Mouse (Mus musculus): Measurements from ENCODE around the gene Pla2g12a.

Gene Pla2g12a

GRCm38 (mm10) chr3:129898886-129899285, 20.5 kb downstream of the Pla2g12a start:
- in situ Hi-C loops (cut with MseI, MboI) = no loop called here

- in situ Hi-C loops (cut with MseI, MboI) = no loop called here
Observed at GRCm38 (mm10) chr3:129901271-129901809, 22.9 kb downstream of the Pla2g12a start, which contains the start of gene Casp6. Gene Casp6 (plus strand): TSS chr3:129901425.

- in situ Hi-C loops (cut with MseI, MboI) = no loop called here
Observed at GRCm38 (mm10) chr3:129903369-129903768, 25.0 kb downstream of the Pla2g12a start.

GRCm38 (mm10) chr3:129903866-129904265, 25.5 kb downstream of the Pla2g12a start:
- in situ Hi-C loops (cut with MseI, MboI) = no loop called here

- in situ Hi-C loops (cut with MseI, MboI) = no loop called here
Observed at GRCm38 (mm10) chr3:129904381-129905132, 26.2 kb downstream of the Pla2g12a start.

- in situ Hi-C loops (cut with MseI, MboI) = no loop called here
Observed at GRCm38 (mm10) chr3:129912025-129912424, 33.6 kb downstream of the Pla2g12a start.

DNA sequence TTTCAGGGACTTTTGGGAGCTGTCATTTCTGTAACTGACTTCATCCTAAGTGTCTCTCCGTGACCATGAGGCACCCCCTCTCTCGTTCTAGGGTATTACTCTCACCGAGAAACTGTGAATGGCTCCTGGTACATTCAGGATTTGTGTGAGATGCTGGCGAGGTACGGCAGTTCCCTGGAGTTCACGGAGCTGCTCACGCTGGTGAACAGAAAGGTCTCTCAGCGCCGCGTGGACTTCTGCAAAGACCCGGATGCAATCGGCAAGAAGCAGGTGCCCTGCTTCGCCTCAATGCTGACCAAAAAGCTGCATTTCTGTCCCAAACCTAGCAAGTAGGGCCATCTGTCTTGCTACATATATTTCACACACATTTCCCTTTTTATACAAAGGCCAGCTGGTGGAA, 34.8 kb downstream of the Pla2g12a start:
- in situ Hi-C loops (cut with MseI, MboI) = no loop called here

GRCm38 (mm10) chr3:129917424-129917823, 39.0 kb downstream of the Pla2g12a start:
- in situ Hi-C loops (cut with MseI, MboI) = no loop called here

GRCm38 (mm10) chr3:129918434-129918833, 40.0 kb downstream of the Pla2g12a start:
- in situ Hi-C loops (cut with MseI, MboI) = no loop called here

DNA sequence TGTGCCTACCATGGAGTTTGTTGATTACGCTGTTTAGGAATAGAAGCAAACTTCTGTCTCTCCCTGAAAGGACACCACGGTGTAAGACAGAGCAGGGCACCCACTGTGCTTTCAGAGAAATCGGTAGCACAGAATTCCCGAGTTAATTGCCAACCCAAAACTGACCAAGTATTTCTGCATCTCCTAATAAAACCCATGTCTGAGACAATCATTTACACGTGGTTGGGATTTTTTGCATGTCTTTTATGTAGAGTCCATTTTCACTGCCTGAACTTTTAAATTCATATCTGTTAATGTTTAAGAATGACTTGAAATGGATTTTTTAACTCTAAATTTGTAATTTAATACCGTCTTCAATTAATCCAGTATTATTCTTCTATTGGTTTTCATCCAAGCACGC, 45.2 kb downstream of the Pla2g12a start:
- in situ Hi-C loops (cut with MseI, MboI) = no loop called here

GRCm38 (mm10) chr3:129925861-129926260, 47.5 kb downstream of the Pla2g12a start:
- in situ Hi-C loops (cut with MseI, MboI) = no loop called here

GRCm38 (mm10) chr3:129930213-129930778, 51.9 kb downstream of the Pla2g12a start:
- in situ Hi-C loops (cut with MseI, MboI) = loop anchor here (5.0 kb wide), 1 partner anchor 147 kb away; no protein-coding TSS in a partner anchor

DNA sequence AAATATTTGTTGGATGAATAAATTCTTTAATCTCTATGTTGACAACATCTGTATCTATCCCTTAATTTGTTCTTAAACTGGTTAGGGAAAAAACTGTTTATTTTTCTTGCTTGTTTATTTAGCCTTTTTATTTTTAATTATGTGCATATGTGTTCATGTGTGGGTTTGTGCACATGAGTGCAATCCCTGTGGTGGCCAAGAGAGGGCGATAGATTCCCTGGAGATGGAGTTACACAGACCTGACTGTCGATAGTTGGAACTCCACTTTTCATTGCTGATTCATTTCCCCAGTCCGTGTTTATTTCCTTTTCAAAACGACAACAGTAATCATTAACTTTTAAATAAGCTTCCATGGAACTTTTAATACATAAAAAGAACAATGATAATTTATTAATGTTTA, 54.0 kb downstream of the Pla2g12a start:
- in situ Hi-C loops (cut with MseI, MboI) = loop anchor here (5.0 kb wide), 1 partner anchor 145 kb away; no protein-coding TSS in a partner anchor

DNA sequence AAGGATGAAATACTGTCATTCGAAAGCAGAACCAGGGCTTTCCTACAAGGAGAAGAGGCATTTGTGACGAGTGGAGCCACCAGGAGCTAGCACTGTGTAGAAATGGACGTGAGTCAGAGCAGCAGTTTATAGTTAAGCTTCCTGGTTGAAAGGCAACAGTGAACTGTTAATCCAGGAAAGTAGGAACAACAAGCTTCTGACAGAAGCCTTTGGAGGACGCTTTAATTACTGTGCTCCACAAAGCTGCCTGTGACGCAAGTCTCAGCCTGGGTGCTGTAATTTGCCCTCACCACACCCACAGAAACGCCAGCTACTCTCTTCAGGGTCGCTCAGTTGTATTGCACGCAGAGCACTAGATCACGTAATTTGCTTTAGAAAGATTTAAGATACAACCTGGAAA, 58.2 kb downstream of the Pla2g12a start:
- in situ Hi-C loops (cut with MseI, MboI) = no loop called here

GRCm38 (mm10) chr3:129937848-129938247, 59.4 kb downstream of the Pla2g12a start:
- in situ Hi-C loops (cut with MseI, MboI) = no loop called here

GRCm38 (mm10) chr3:129939058-129939457, 60.7 kb downstream of the Pla2g12a start:
- in situ Hi-C loops (cut with MseI, MboI) = no loop called here

GRCm38 (mm10) chr3:129940780-129941179, 62.4 kb downstream of the Pla2g12a start:
- in situ Hi-C loops (cut with MseI, MboI) = no loop called here

DNA sequence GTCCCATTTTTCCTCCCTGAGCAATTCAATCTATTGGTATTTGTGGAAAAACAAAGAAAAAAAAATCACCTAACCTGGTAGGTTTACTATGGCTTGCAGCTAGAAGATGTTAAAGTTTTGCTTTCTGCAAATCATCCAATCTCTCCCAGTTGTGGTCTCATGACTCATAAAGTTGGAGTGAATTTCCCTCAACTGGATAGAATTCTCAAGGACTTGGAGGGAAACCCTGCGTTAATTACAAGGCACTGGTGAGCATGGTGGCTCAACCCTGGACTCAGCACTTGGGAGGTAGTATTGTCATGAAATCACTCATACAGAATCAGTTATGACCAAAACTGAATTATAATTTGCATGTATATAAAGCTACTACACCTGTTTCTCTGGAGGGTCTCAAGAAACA, 62.9 kb downstream of the Pla2g12a start:
- in situ Hi-C loops (cut with MseI, MboI) = no loop called here

GRCm38 (mm10) chr3:129943813-129944212, 65.4 kb downstream of the Pla2g12a start:
- in situ Hi-C loops (cut with MseI, MboI) = no loop called here

Measured in mouse trophoblast stem cell (cell line).